Mouse (Mus musculus): ENCODE results near the gene B4galt3. TPM values are rescaled to one million over a fixed set of nuclear protein-coding genes. Genes with fewer than 3 reads are reported as not detected.

The B4galt3 gene
- polyA plus RNA-seq, 1 experiment from 2014 or later = 77.0 TPM

GRCm38 (mm10) chr1:171270573-171270900 is 409 bp downstream of the B4galt3 start:
- no peak for TF ChIP-seq EP300 (IDR thresholded peaks at IDR 0.05)
- TF ChIP-seq CTCF (IDR thresholded peaks at IDR 0.05) = no peak
- H3K4me3 ChIP-seq (ENCODE audit: low read depth, low read length) = peak overlapping the region; percentile 84
- ATAC-seq = peak; percentile 87
- 0% methylated on average over 19 of the region's 19 CpGs for WGBS
- peak overlapping the region; percentile 71 for H3K9ac ChIP-seq (replicated peaks; ENCODE audit: low read depth)
- peak; percentile 90 for DNase-seq (ENCODE audit: low spot score)
- peaks cover 21% of the 10 kb centered on the region; the same call in 1 of the 2 replicates for H3K36me3 ChIP-seq (ENCODE audit: insufficient read depth, low read length)
- H3K4me1 ChIP-seq (ENCODE audit: insufficient read depth, low read depth, low read length) = peaks cover 7% of the 10 kb centered on the region; the same call in 1 of the 2 replicates
- H3K4me2 ChIP-seq (replicated peaks; ENCODE audit: low read depth, low read length) = peak overlapping the region; percentile 87
- H3K27ac ChIP-seq (ENCODE audit: low read length) = peak overlapping the region; percentile 91
- H3K27me3 ChIP-seq (replicated peaks; ENCODE audit: insufficient read depth, low read length) = no peaks in the 10 kb centered on the region
- H3K9me3 ChIP-seq (ENCODE audit: low read length) = no peaks in the 10 kb centered on the region

GRCm38 (mm10) chr1:171271196-171271595 is 1.1 kb downstream of the B4galt3 start:
- ATAC-seq = peak; percentile 39
- Histone ChIP-seq H3K4me2 (replicated peaks; ENCODE audit: low read depth, low read length) (peak overlapping the region; percentile 87), H3K27ac (ENCODE audit: low read length) (peak overlapping the region; percentile 91), H3K36me3 (ENCODE audit: insufficient read depth, low read length) (peaks cover 25% of the 10 kb centered on the region; the same call in 1 of the 2 replicates), H3K9ac (replicated peaks; ENCODE audit: low read depth) (peak overlapping the region; percentile 71), H3K9me3 (ENCODE audit: low read length) (no peaks in the 10 kb centered on the region), H3K27me3 (replicated peaks; ENCODE audit: insufficient read depth, low read length) (no peaks in the 10 kb centered on the region), H3K4me3 (ENCODE audit: low read depth, low read length) (peak overlapping the region; percentile 84), H3K4me1 (ENCODE audit: insufficient read depth, low read depth, low read length) (peaks cover 7% of the 10 kb centered on the region; the same call in 1 of the 2 replicates)
- 37% methylated on average over 9 of the region's 9 CpGs for WGBS
- TF ChIP-seq CTCF (IDR thresholded peaks at IDR 0.05) (no peak), EP300 (IDR thresholded peaks at IDR 0.05) (no peak)
- peak; percentile 81 for DNase-seq (ENCODE audit: low spot score)

- peaks cover 29% of the 10 kb centered on the region; the same call in 1 of the 2 replicates for H3K36me3 ChIP-seq (ENCODE audit: insufficient read depth, low read length)
- no peaks in the 10 kb centered on the region for H3K27me3 ChIP-seq (replicated peaks; ENCODE audit: insufficient read depth, low read length)
- H3K9ac ChIP-seq (replicated peaks; ENCODE audit: low read depth) = no peak overlapping the region
- peak overlapping the region; percentile 4; the same call in 1 of the 2 replicates for H3K4me3 ChIP-seq (ENCODE audit: low read depth, low read length)
- DNase-seq (ENCODE audit: low spot score) (no peak), ATAC-seq (no peak)
- peaks cover 7% of the 10 kb centered on the region; the same call in 1 of the 2 replicates for H3K4me1 ChIP-seq (ENCODE audit: insufficient read depth, low read depth, low read length)
- WGBS = 45% methylated on average over 10 of the region's 10 CpGs
- TF ChIP-seq EP300 (IDR thresholded peaks at IDR 0.05) = no peak
- 0 out of 2 replicates have a peak, but pooled peaks have one; percentile 10 for TF ChIP-seq CTCF (IDR thresholded peaks at IDR 0.05)
- no peaks in the 10 kb centered on the region for H3K9me3 ChIP-seq (ENCODE audit: low read length)
- H3K27ac ChIP-seq (ENCODE audit: low read length) = peak overlapping the region; percentile 28
- peak overlapping the region; percentile 87 for H3K4me2 ChIP-seq (replicated peaks; ENCODE audit: low read depth, low read length)
Measured at GRCm38 (mm10) chr1:171271622-171272021, 1.5 kb downstream of the B4galt3 start.

- peak overlapping the region; percentile 28 for H3K27ac ChIP-seq (ENCODE audit: low read length)
- H3K4me3 ChIP-seq (ENCODE audit: low read depth, low read length) = peak overlapping the region; percentile 4; the same call in 1 of the 2 replicates
- WGBS = 80% methylated on average over 3 of the region's 3 CpGs
- H3K9me3 ChIP-seq (ENCODE audit: low read length) = no peaks in the 10 kb centered on the region
- DNase-seq (ENCODE audit: low spot score) (peak; percentile 30), ATAC-seq (no peak)
- peak overlapping the region; percentile 87 for H3K4me2 ChIP-seq (replicated peaks; ENCODE audit: low read depth, low read length)
- peaks cover 30% of the 10 kb centered on the region; the same call in 1 of the 2 replicates for H3K36me3 ChIP-seq (ENCODE audit: insufficient read depth, low read length)
- no peaks in the 10 kb centered on the region for H3K27me3 ChIP-seq (replicated peaks; ENCODE audit: insufficient read depth, low read length)
- peaks cover 7% of the 10 kb centered on the region; the same call in 1 of the 2 replicates for H3K4me1 ChIP-seq (ENCODE audit: insufficient read depth, low read depth, low read length)
- TF ChIP-seq EP300 (IDR thresholded peaks at IDR 0.05) = no peak
- TF ChIP-seq CTCF (IDR thresholded peaks at IDR 0.05) = no peak
- H3K9ac ChIP-seq (replicated peaks; ENCODE audit: low read depth) = no peak overlapping the region
Measured at GRCm38 (mm10) chr1:171272086-171272485, 2.0 kb downstream of the B4galt3 start.

GRCm38 (mm10) chr1:171274171-171274570 is 4.0 kb downstream of the B4galt3 start:
- no peaks in the 10 kb centered on the region for H3K27me3 ChIP-seq (replicated peaks; ENCODE audit: insufficient read depth, low read length)
- ATAC-seq (no peak), DNase-seq (ENCODE audit: low spot score) (no peak)
- no peak overlapping the region for H3K27ac ChIP-seq (ENCODE audit: low read length)
- WGBS = 81% methylated on average over 12 of the region's 12 CpGs
- TF ChIP-seq CTCF (IDR thresholded peaks at IDR 0.05) (no peak), EP300 (IDR thresholded peaks at IDR 0.05) (no peak)
- H3K4me1 ChIP-seq (ENCODE audit: insufficient read depth, low read depth, low read length) = peaks cover 7% of the 10 kb centered on the region; the same call in 1 of the 2 replicates
- no peaks in the 10 kb centered on the region for H3K9me3 ChIP-seq (ENCODE audit: low read length)
- no peak overlapping the region for H3K9ac ChIP-seq (replicated peaks; ENCODE audit: low read depth)
- no peak overlapping the region for H3K4me2 ChIP-seq (replicated peaks; ENCODE audit: low read depth, low read length)
- H3K36me3 ChIP-seq (ENCODE audit: insufficient read depth, low read length) = peaks cover 34% of the 10 kb centered on the region; the same call in 1 of the 2 replicates
- H3K4me3 ChIP-seq (ENCODE audit: low read depth, low read length) = no peak overlapping the region

GRCm38 (mm10) chr1:171275144-171275734 is 5.1 kb downstream of the B4galt3 start:
- Histone ChIP-seq H3K4me3 (ENCODE audit: low read depth, low read length) (no peak overlapping the region), H3K27me3 (replicated peaks; ENCODE audit: insufficient read depth, low read length) (no peaks in the 10 kb centered on the region), H3K27ac (ENCODE audit: low read length) (no peak overlapping the region), H3K4me1 (ENCODE audit: insufficient read depth, low read depth, low read length) (peaks cover 9% of the 10 kb centered on the region; the same call in 1 of the 2 replicates), H3K4me2 (replicated peaks; ENCODE audit: low read depth, low read length) (no peak overlapping the region), H3K9me3 (ENCODE audit: low read length) (no peaks in the 10 kb centered on the region), H3K9ac (replicated peaks; ENCODE audit: low read depth) (no peak overlapping the region), H3K36me3 (ENCODE audit: insufficient read depth, low read length) (peaks cover 34% of the 10 kb centered on the region; the same call in 1 of the 2 replicates)
- TF ChIP-seq CTCF (IDR thresholded peaks at IDR 0.05) (no peak), EP300 (IDR thresholded peaks at IDR 0.05) (no peak)
- ATAC-seq (no peak), DNase-seq (ENCODE audit: low spot score) (no peak)
- 63% methylated on average over 11 of the region's 11 CpGs for WGBS
